Mouse (Mus musculus) spleen, adult 12 weeks (tissue): ENCODE measurements around the gene Lmod3.

Source experiments
- DNase-seq: peaks from one replicate; pipeline ENCODE4 v3.0.0; 2022; ENCODE audit warnings: low spot score

Gene Lmod3

DNA sequence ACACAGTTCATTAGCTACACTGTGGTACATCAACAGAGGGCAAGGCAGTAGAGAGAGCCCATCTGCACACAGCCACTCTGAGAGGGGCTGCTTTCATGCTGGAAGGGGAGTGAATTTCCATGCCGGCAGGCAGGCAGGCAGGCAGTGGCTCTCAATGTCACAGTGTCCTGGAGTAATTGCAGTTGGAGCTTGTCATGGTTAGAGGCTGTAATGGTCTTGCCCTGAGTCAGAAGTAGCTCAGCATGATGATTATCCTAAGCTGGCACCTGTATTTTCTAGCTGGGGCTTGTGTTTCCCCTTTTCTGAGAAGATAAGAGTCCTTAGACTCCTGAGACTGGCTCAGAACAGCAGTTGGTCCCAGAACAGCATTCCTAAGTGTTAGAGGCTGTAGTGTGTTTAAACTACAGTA lies 26.5 kb downstream of the Lmod3 start:
- no peak for DNase-seq

DNA sequence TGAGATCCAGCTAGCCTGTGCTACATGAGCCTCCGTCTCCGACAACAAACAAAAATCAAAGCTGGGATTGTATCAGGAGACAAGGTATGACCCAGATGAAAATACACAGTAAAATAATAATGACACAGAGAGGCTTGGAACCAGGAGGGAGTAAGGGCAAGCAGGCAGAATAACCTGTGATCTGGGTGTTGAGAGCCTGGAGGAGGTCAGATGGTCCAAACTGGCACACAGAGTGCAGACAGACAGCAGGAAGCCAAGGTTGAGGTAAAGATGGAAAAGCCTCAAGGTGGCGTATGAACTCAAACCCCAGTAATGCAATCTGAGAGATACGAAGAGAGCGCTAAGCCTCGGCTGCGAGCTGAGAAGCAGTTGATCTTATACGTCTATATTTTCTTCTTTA lies 28.1 kb downstream of the Lmod3 start:
- DNase-seq = no peak

DNA sequence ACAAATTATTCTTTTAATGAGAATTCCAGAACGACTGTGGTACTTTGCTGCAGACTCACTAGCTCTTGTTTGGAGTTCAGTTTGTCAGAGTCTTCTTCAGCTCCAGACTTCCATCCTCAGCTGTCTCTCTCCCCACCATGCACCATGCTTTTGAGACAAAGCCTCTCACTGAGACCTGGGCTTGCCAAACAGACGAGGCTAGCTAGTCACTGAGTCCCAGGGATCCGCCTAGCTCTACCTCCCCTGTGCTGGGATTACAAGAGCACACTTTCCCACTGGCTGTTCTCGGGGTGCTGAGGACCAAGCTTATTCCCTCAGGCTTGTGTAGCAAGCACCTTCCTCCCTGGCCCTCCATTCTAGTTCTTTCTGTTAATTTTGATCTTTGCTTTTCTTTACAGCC lies 29.0 kb downstream of the Lmod3 start:
- no peak for DNase-seq

DNA sequence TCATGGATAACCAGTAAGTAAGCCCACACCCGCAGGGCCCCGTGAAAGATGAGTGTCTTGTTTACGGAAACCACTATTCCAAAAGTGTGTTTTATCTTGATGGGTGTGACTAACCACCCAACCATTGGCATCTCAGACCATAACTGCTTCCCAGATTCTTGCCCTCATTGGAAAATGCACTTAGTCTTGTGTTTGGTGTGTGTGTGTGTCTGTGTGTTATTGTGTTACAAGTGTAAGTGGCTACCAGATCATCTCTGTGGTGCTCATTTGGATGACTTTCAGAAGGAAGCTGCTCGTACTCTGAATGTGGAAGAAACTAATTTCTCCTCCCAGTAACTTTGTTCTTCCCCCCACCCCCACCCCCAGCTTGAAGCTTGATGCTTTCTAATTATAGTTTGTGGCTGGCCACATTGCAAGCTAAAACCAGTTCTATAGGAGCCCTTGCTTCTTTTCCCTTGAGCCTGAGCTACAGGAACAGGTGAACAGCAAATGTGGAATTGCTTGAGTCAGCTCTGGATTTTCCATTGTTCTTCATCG lies 29.6 kb downstream of the Lmod3 start:
- no peak for DNase-seq

DNA sequence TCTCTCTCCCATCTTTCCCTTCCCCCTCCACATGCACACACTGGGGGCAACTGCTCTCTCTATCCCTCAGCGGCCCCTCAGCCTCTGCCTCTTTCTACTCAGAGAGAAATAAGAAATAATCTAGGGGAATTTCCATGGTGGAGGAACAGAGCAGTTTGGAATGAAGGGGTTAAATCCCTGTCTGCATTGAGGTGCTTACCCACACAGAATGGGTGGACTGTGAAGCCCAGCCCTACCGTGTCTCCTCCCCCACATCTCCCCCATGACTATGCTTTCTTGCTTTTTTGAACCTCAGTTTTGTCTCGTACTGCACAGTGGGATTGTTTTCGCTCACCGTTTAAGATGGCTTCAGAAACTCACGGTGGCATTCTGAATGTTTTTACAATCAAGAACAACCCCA lies 30.2 kb downstream of the Lmod3 start:
- no peak for DNase-seq

DNA sequence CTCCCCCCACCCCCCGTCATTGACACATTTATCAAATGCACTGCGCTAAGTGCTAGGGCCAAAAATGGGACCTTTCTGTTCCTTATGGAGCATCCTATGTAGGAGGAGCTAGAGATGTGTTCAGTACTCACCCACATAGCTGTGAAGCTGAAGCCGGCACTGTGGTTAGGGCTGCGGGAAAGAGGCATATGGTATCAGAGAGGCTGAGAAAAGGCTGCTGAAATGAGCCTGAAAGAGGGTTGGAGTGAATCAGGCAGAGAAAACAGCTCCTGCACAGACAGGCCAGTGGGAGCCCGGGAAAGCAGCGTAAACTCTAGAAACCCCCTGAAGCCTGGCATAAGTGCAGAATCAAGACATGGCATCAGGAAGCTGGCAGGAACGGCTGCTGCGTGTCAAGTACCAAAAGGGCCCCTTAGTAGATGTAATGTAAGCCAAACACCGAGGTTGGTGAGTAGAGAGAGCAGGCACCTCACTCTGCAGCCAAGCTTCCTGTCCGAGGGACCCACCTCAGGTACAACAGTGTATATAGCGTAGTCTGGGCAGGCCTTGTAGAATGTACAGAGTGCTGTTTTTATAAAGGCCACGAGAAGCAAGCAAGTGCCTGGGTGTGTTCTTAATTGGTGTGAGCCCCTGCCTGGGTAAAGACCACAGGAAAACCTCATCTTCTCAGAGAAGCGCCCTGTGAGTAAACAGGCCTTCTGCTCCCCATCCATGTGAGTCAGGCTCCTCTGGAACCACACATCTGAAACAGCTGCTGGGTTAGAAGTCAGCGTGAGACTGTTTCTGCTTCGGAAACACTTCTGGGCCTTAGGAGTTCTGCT lies 31.1 kb downstream of the Lmod3 start:
- DNase-seq = no peak

DNA sequence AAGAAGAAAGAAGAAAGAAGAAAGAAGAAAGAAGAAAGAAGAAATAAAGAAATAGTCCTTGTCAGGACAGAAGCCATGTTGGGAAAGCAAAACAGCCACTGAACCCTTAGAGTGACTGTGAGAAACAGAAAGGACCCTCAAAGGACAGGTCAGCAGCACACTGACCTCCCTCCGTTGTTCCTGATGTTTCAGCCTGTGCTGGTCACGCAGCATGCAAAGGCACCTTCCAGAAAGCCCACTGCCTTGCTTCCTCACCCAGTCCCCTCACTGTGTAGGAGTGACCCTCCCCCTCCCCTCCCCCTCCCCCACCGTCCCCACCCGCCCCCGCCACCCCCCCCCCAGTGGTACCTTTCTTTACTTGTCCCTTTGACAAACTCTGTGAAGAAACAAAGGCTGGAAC lies 31.9 kb downstream of the Lmod3 start:
- DNase-seq = no peak

DNA sequence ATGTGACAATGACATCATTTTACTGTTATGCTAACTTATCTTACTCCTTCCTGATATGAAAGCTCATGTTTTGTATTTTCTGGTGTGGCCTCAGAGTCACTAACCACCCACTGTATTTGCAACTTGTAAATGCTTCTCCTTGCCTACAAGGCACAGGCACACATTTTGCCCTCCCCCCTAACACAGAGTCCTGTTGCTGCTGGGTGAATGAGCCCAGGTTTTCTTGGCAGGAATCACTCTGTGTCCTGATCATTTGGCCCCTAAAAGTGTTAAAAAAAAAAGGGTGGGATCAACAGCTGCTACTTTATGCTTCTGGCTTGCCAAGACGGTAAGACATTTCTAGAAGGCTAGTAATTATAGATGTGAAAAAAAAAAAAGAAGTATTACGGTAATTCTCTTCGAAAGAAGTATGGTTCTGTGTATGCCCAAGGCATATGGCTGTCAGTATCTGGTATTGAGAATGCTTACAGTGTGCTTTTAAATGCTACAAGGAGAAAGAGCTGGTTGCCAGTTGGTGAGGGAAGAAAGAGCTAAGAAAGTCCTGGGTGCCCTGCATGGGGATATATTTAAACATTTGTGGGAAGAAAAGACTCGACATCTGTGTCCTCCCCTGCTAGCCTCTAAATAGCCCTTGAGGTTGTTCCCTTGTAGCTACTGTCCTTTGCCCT lies 36.3 kb downstream of the Lmod3 start:
- DNase-seq = no peak

DNA sequence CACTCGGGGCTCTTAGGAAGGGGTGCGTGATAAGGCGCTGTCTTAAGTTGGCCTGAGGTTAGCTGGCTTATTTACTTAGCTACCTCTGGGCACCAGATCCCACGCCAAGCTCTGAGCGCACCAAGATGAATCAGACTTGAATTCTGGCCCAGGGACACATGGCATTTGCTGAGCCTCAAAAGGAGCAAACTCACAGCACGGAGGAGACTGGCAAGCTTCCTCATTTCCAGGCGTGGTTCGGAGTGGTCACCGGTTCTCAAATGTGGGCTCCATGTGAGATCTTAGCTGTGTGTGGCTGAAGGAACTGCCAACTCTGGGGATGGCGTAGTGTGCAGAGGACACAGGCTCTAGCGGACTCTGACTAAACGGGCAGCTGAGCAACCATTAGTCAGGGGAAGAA lies 40.6 kb downstream of the Lmod3 start:
- DNase-seq = no peak

DNA sequence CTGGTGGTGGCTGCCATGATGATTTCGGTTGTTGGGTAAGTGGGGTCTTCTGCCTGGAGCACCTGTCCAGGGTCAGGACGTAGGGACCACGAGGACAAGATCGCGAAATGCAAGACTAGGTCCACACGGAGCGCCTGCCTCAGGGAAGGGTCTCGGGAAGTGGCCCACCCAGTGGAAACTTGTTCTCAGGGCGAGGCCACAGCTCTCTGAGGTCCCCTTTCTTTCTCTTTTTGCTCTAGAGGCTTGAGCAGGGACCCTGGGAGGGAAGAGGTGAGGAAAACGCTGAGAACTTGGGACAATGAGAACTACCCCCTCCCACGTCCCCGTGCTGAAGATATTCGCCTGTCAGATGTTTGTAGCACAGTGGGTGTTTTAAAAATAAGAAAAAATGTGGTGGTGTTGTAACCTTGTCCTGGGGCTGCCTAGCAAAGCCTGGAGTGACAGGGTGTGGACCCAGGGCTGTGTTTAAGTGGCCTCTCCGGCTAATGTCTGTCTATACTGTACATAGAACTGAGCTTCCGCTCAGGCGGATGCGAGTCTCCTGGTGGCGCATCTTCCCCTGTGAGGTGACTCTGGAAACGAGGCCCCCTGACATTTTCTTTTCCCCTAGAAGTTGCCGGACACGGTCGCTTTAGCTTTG lies 41.5 kb downstream of the Lmod3 start:
- DNase-seq = peak; percentile 34

DNA sequence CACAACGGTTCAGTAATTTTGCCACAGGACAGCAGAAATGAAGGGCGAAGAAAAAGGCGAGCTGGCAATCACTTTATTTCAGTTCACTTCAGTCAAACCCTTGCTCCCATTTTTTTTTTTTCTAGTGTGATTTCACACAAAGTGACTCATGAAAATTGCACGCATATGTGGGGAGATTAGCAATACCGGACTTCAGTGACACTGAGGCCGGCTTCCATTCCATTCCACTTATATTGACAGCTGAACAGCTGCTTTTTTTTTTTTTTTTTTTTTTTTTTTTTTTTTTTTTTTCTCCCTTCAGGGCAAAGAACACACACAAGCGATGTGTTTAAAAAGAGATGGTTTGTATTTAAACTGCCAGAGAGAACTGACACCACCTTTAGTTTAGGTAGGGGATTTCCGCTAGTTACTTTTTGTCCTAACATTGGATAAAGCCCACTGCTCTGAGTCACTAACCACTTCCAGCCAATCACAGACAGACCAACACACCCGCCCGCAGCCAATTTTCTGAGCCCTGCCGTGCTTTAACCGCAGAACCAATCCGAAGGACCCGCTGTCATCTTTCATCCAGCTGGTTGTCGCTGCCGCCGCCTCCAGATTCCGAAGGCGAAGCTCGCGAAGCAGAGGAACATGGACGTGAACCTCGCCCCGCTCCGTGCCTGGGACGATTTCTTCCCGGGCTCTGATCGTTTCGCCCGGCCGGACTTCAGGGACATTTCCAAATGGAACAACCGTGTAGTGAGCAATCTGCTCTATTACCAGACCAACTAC lies 42.2 kb downstream of the Lmod3 start, which contains the start of gene Arl6ip5:
Gene Arl6ip5, plus strand, starts transcription at position 499 of the 771 bp plus-strand sequence.
- DNase-seq = peak; percentile 81

DNA sequence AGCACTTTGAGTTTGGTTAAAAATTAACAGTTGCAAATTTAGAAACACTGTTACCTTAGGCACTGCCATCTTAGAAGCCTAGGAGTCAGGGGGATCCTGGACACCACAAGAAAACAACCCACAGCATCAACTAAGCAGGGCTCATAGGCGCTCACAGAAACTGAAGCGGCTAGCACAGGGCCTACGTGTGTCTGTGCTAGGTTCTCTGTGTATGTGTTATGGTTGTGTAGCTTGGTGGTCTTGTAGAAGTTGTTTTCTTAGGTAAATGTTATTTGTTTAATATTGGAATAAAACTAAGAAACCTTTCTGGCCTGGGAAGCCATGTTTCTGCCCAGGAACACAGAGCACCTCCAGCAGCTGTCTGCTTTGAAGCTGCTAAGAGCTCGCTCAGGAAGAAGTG lies 42.8 kb downstream of the Lmod3 start:
- DNase-seq = no peak

DNA sequence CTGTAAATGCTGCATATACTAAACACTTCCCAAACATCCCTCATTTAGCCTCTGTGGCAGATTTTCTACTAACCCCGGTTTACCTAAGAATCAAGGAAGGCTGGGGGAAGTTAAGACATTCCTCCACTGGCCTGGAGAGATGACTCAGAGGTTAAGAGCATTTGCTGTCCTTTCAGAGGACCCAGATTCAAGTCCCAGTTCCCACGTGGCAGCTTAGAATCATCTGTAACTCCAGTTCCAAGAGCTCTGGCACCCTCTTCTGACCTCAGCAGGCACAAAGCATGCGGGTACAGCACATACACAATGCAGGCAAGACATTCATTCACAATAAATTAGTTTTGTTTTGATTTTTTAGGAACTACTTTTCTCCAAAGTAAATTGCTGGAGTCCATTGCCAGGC lies 43.4 kb downstream of the Lmod3 start:
- DNase-seq = no peak

DNA sequence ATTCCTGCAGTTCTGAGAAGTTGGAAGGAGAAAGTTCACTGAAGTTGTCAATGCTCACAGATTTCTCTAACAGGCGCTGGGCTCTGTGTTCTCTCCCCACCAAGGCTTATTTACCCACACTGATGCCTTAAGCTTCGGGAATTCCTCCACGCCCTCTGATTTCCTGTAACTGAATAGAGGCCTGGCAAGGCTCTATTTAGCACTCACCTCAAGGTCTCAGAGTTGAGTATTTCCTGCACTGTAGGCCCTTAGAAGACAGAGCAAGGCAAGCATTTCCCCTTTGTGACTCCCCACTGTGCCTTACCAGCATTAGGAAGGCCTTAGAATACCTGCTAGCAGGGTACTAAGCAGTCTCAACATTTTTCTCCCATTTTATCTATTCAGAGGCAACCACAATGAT lies 44.2 kb downstream of the Lmod3 start:
- DNase-seq = no peak

DNA sequence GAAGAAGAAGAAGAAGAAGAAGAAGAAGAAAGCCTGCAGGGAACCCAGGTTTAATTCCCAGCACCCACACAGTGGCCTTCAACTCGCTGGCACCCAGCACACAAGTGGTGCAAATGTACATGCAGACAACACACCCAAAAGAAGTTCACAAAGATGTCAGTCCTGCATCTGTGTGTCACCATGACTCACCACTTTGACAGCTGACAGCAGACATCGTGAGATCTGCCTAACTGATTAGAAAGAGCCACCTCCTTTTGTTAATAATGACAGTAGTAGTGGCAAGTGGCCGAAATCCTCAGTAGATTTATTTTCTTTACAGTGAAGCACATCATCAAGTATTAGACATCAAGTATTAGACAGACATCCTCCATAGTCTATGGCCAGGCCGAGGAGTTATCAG lies 45.5 kb downstream of the Lmod3 start:
- no peak for DNase-seq

DNA sequence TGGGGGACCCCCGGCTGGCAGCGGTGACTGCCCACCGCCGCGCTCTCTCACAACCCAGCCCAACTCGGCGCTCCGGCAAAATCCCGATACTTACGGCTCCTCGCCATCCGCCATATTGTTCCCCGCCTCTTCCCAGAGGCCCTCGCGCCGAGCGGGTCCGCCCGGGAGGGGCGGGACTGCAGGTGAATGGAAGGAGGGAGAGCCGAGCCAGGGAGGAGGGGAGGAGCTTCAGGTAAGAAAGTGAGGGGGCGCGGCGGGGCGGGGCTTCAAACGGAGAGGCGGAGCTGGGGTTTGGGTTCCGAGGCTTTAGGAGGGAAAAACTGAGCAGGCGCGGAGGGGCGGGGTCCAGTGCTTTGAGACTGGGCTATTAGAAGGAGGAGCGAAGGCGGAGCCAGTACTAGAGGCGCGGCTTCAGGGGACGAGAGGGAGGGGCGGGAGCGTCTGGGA lies 47.1 kb downstream of the Lmod3 start, which contains the start of gene Uba3:
Gene Uba3, minus strand, starts transcription at position 209 of the 447 bp plus-strand sequence.
- DNase-seq = peak; percentile 99

DNA sequence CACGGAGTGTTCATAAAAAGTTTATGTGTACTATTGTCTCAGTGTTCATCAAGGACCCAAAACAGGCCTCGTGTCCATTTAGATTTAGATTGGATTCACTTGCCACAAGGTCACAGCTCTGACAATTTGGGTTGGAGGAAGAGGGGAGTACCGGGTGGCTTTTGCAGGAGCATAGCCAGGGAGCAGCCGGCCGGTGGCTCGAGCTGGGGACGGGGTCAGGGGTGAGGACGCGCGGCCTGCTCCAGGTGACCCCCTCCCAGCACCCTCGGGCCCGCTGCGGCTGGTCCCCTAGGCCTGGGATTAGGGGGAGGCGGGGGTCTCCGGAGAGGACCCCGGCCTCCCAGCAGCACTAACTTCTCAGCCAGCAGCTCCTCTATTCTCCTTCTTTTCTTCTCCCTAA lies 47.6 kb downstream of the Lmod3 start:
- no peak for DNase-seq

DNA sequence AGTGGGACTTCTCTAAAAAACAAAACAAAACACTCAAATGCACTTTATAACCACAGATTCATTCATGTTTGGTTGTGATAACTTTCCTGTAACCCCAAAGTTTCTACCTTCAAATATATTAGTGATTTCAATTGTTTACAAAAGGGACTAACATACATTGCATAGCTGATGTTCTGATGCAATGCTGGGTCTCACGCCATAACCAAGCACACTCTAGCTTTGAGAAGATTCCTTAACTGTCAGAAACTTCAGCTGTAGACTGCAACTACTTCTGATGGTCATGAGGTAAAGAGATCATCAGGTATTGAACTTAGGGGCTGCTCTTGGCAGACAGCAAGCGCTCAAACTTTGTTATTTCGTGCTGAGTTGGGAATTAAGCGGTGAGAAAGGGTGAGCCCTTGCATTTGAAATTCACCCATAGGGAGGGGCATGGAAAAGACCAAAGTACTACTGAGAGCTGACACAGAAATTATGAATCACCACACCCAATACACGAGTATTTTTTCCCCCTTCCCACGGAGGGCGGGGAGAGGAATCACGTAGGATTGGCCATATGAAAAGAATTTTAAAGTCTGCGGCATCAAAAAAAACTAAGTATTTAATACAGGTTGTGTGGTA lies 48.2 kb downstream of the Lmod3 start:
- DNase-seq = no peak

DNA sequence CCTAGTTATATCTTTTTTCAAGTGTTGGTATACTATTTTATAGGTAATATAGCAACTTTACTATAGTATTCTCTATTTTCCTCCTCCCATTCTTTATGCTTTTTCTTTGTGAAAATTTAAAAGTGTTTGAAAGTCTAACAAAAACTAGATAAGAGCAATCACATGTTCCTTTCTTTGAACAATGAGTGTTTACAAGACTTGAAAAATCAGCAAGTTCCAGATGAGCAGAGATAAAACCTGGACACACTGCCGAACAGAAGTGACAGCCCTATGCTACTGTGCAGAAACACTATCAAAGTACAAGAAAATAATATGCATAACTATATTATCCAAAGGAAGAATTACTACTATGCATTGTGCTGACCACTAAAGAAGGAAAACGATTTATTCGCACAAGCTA lies 50.1 kb downstream of the Lmod3 start:
- no peak for DNase-seq

DNA sequence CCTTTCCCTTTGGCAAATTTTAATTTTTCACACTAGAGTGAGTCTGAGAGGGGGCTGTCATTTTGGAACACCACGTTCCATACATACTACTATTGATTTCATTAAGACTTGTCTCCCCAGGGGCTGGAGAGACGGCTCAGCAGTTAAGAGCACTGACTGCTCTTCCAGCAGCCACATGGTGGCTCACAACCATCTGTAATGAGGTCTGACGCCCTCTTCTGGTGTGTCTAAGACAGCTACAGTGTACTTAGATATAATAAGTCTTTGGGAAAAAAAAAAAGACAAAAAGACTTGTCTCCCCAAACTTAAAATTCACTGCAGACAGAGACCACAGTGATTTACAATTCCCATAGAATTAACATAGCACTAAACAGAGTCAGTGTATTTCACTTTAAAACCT lies 52.1 kb downstream of the Lmod3 start:
- no peak for DNase-seq
